Mouse (Mus musculus) thymus, postnatal 25 days (tissue): ENCODE results near the gene Sox15.
"Not testable (repeated sequence)": the region's sequence is repeated elsewhere in the genome, so short reads cannot be mapped to it uniquely, and the experiment has no call there.

ENCODE experiments used
- DNase-seq: peaks from one replicate; pipeline ENCODE4 v3.0.0; 2022

Gene Sox15

GRCm38 (mm10) chr11:69681314-69682208 is 26.4 kb downstream of the Sox15 start, which contains the start of gene Senp3:
Senp3 (minus strand) TSS chr11:69682084.
- DNase-seq: peak; percentile 97

- no peak for DNase-seq
Observed at GRCm38 (mm10) chr11:69682209-69682839, 27.2 kb downstream of the Sox15 start.

- peak; percentile 88 for DNase-seq
Observed at GRCm38 (mm10) chr11:69682840-69683533, 27.9 kb downstream of the Sox15 start.

GRCm38 (mm10) chr11:69683576-69683975 is 28.5 kb downstream of the Sox15 start:
- DNase-seq: no peak

GRCm38 (mm10) chr11:69684128-69684745 is 29.1 kb downstream of the Sox15 start:
- DNase-seq: no peak

GRCm38 (mm10) chr11:69684936-69685335 is 29.8 kb downstream of the Sox15 start:
- no peak for DNase-seq

GRCm38 (mm10) chr11:69685526-69686148 is 30.5 kb downstream of the Sox15 start, which contains the start of gene Tnfsf13:
Tnfsf13 (minus strand) TSS chr11:69685784.
- DNase-seq: no peak

- DNase-seq: no peak
Observed at GRCm38 (mm10) chr11:69686377-69686776, 31.3 kb downstream of the Sox15 start.

GRCm38 (mm10) chr11:69687061-69687460 is 31.9 kb downstream of the Sox15 start:
- no peak for DNase-seq

GRCm38 (mm10) chr11:69689891-69690290 is 34.8 kb downstream of the Sox15 start:
- no peak for DNase-seq

GRCm38 (mm10) chr11:69692196-69692811 is 37.2 kb downstream of the Sox15 start:
- no peak for DNase-seq

- no peak for DNase-seq
Observed at GRCm38 (mm10) chr11:69692863-69693262, 37.7 kb downstream of the Sox15 start.

GRCm38 (mm10) chr11:69693421-69693965 is 38.4 kb downstream of the Sox15 start:
- DNase-seq: no peak

- DNase-seq: no peak
Observed at GRCm38 (mm10) chr11:69695046-69695360, 39.9 kb downstream of the Sox15 start.

- DNase-seq: no peak
Observed at GRCm38 (mm10) chr11:69695361-69696181, 40.5 kb downstream of the Sox15 start, which contains the start of the genes Tnfsf12 and Tnfsfm13. Tnfsf12 (minus strand) TSS chr11:69695849. Tnfsfm13 (minus strand) TSS chr11:69696098.

- no peak for DNase-seq
Observed at GRCm38 (mm10) chr11:69697396-69697795, 42.3 kb downstream of the Sox15 start.

- no peak for DNase-seq
Observed at GRCm38 (mm10) chr11:69698574-69698973, 43.5 kb downstream of the Sox15 start.

GRCm38 (mm10) chr11:69699595-69699994 is 44.5 kb downstream of the Sox15 start:
- DNase-seq: no peak

GRCm38 (mm10) chr11:69702886-69703285 is 47.8 kb downstream of the Sox15 start:
- not testable (repeated sequence) for DNase-seq

GRCm38 (mm10) chr11:69703381-69703780 is 48.3 kb downstream of the Sox15 start:
- not testable (repeated sequence) for DNase-seq
